Mouse (Mus musculus): ENCODE results near the gene BC016579.

- no peak for TF ChIP-seq POLR2A (IDR thresholded peaks at IDR 0.05; ENCODE audit: low read depth, low read length)
- no peak for TF ChIP-seq CTCF (IDR thresholded peaks at IDR 0.05; ENCODE audit: extremely low read depth, insufficient read depth, insufficient read length, insufficient replicate concordance)
Observed at GRCm38 (mm10) chr16:45635826-45636225, 18.0 kb downstream of the BC016579 start.
